Mouse (Mus musculus) embryonic fibroblast, embryonic 13.5 days (primary cell): ENCODE measurements around the gene Apoc4.

ENCODE experiments used
- CTCF ChIP-seq: IDR thresholded peaks from 2 replicates; pipeline ENCODE4 v1.5.1; 2011; ENCODE audit warnings: mild to moderate bottlenecking, control low read depth, low read length, moderate library complexity, borderline replicate concordance; ENCODE audit not compliant: insufficient read depth
- POLR2A ChIP-seq: IDR thresholded peaks from 2 replicates; pipeline ENCODE4 v1.6.1; 2011; ENCODE audit warnings: low read depth, mild to moderate bottlenecking, control low read depth, low read length, moderate library complexity

DNA sequence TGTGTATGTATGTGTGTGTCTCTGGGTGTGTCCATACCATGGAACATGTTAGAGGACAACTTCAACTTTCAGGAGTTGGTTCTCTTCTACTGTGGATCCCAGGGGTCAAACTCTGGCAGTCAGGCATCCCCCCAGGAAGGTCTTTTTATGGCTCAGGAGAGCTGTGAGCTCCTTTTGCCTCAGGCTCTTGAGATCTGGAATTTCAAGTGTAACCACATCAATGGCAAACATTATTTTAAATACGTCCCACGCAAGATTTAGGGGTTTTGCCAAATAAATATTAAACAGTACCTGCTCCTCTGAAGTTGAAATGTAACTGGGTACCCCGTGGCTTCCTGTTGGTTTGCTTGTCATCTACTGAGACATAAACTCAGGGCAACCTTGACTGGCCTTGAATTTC is 1.7 kb upstream of the Apoc4 start:
- TF ChIP-seq CTCF (no peak), POLR2A (no peak)
